Mouse (Mus musculus): Measurements from ENCODE around the gene Prpf3. TPM values are rescaled to one million over a fixed set of nuclear protein-coding genes. Genes with fewer than 3 reads are reported as not detected.
"Not testable (repeated sequence)": the region's sequence is repeated elsewhere in the genome, so short reads cannot be mapped to it uniquely, and the experiment has no call there.

Gene Prpf3
- polyA plus RNA-seq, 1 experiment from 2014 or later, result 30.7 TPM

DNA sequence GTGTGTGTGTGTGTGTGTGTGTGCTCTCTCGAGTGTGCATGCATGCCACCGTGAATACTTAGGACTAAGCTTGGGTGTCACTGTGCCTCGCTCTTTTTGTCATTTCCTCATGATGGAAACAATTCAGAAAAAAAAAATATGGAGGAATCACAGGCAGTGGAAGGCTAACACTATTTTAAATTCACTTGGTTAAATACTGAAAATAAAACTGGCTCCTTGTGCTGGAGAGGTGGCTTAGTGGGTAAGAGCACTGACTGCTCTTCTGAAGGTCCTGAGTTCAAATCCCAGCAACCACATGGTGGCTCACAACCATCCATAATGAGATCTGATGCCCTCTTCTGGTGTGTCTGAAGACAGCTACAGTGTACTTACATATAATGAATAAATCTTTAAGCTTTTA is 2.6 kb upstream of the Prpf3 start:
- not testable (repeated sequence) for H3K4me3 ChIP-seq (replicated peaks); H3K9me3 ChIP-seq (replicated peaks); ATAC-seq (ENCODE audit: low read depth); DNase-seq; H3K27me3 ChIP-seq; H3K9ac ChIP-seq; H3K27ac ChIP-seq; H3K4me2 ChIP-seq
- Histone ChIP-seq H3K4me1 (replicated peaks) (peaks cover 22% of the 10 kb centered on the region), H3K36me3 (peaks cover 12% of the 10 kb centered on the region)
- 63% methylated on average over 3 of the region's 3 CpGs for WGBS (ENCODE audit: insufficient replicate concordance)

DNA sequence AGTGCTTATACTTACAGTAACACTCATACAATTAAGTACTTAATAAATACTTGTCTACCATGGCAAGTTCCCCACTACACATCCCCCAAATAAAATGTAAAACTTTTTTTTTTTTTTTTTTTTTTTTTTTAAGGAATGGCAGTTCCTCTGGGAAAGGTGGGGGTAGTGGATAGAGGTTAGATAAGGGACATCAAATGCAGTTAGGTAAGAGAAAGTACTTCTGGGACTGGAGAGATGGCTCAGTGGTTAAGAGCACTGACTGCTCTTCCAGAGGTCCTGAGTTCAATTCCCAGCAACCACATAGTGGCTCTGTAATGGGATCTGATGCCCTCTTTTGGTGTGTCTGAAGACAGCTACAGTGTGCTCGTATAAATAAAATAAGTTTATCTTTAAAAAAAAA is 1.4 kb upstream of the Prpf3 start:
- not testable (repeated sequence) for ATAC-seq (ENCODE audit: low read depth); H3K27me3 ChIP-seq; H3K4me2 ChIP-seq; H3K9ac ChIP-seq; DNase-seq; H3K4me3 ChIP-seq (replicated peaks); H3K9me3 ChIP-seq (replicated peaks); H3K27ac ChIP-seq
- H3K36me3 ChIP-seq, result peaks cover 17% of the 10 kb centered on the region
- WGBS (ENCODE audit: insufficient replicate concordance), result 64% methylated on average over 1 of the region's 1 CpGs
- H3K4me1 ChIP-seq (replicated peaks), result peaks cover 33% of the 10 kb centered on the region

DNA sequence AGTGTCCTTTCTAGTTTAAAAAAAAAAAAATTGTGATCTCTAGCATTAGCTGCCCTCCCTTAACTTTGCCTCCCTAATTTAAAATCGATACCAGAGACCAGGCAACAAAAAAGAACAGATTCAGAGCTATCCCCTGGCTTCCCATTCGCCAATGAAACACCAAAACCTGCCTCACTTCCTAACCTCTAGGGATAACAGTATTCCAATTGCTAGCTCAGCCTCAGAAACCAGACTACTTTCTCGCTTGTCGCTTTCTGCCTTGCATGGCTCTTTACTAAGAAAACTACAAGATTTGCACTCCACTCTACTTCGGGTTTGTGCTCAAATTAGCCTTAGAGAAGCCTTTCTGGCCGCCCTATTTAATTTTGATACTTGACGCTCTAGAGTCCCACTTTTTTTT is 430 bp upstream of the Prpf3 start:
- Histone ChIP-seq H3K4me2 (peak overlapping the region; percentile 78), H3K27ac (peak overlapping the region; percentile 84), H3K9me3 (replicated peaks) (no peaks in the 10 kb centered on the region), H3K36me3 (peaks cover 26% of the 10 kb centered on the region), H3K27me3 (no peaks in the 10 kb centered on the region), H3K4me1 (replicated peaks) (peaks cover 42% of the 10 kb centered on the region), H3K4me3 (replicated peaks) (peak overlapping the region; percentile 79), H3K9ac (peak overlapping the region; percentile 88)
- 30% methylated on average over 7 of the region's 7 CpGs for WGBS (ENCODE audit: insufficient replicate concordance)
- ATAC-seq (ENCODE audit: low read depth) (0 out of 2 replicates have a peak, but pooled peaks have one; percentile 2), DNase-seq (no peak)

DNA sequence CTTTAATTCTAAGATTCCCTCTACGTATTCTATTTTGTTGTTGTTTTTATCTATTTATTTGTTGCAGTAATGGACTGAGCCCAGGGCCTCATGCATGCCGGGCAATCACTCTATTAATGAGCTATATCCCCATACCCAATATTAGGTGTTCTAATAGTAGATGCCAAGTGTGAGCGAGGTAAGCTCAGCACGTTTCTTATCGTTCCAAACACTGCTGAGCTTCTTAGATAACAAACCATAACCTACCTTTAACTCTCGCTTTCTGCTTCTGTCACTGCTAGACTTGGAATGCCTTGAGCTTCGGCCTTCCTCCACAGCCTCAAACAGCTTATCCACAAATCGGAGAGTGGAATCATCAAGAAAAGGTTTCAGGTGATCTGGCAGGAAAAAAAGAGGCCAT is 4.4 kb downstream of the Prpf3 start:
- Histone ChIP-seq H3K27ac (peak overlapping the region; percentile 56), H3K4me1 (replicated peaks) (peaks cover 49% of the 10 kb centered on the region), H3K27me3 (no peaks in the 10 kb centered on the region), H3K9ac (peak overlapping the region; percentile 41; the same call in 1 of the 2 replicates), H3K36me3 (peaks cover 73% of the 10 kb centered on the region), H3K9me3 (replicated peaks) (no peaks in the 10 kb centered on the region), H3K4me3 (replicated peaks) (no peak overlapping the region), H3K4me2 (peak overlapping the region; percentile 25)
- ATAC-seq (ENCODE audit: low read depth) (0 out of 2 replicates have a peak, but pooled peaks have one; percentile 27), DNase-seq (no peak)
- WGBS (ENCODE audit: insufficient replicate concordance), result 48% methylated on average over 8 of the region's 8 CpGs

DNA sequence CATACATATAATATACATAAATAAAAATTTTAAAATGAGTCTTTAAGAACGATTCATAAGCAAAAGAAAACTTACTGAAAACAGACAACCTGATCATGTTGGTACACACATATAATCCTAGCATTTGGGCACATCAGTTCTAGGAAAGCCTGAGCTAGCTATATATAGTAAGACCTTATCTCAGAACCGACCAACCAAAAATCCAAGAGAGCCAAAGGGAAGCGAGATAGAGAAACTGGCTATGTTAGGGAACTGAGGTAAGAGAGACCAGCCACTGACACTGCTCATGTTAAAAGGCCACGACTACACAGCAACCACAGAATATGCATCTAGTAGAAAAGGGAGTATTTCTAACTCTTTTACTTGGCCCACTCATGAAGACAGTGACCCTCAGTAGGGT is 5.1 kb downstream of the Prpf3 start:
- peaks cover 46% of the 10 kb centered on the region for H3K4me1 ChIP-seq (replicated peaks)
- peak overlapping the region; percentile 41; the same call in 1 of the 2 replicates for H3K9ac ChIP-seq
- no peaks in the 10 kb centered on the region for H3K9me3 ChIP-seq (replicated peaks)
- ATAC-seq (ENCODE audit: low read depth) (peak; percentile 66), DNase-seq (no peak)
- H3K36me3 ChIP-seq, result peaks cover 80% of the 10 kb centered on the region
- peak overlapping the region; percentile 56 for H3K27ac ChIP-seq
- 27% methylated on average over 4 of the region's 4 CpGs for WGBS (ENCODE audit: insufficient replicate concordance)
- H3K27me3 ChIP-seq, result no peaks in the 10 kb centered on the region
- H3K4me3 ChIP-seq (replicated peaks), result no peak overlapping the region
- H3K4me2 ChIP-seq, result peak overlapping the region; percentile 25

DNA sequence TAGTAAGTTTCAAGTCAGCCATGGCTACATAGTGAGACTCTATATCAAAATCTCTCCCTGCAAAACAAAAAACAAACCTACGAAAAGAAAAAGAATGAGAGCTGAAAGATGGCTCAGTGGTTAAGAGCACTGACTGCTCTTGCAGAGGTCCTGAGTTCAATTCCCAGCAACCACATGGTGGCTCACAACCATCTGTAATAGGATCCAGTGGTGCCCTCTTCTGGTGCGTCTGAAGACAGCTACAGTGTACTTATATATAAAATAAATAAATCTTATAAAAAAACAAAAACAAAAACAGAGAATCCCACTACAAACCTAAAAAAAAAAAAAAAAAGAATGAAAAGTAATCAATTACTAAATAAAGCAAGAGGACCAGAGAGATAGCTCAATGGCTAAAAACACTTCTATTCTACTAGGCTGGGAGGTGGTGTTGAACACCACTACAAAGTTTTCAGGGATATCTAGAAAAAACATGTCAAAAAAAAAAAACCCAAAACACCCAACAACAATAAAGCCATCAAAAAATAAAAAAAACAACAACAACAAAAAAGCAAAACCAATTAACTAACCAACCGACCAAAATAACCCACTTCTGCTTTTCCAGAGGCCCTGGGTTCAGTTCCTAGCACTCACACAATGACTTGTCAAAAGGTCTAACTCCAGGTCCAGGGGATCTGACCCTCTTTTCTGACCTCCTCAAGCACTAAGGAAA is 13.0 kb downstream of the Prpf3 start:
- no peak overlapping the region for H3K9ac ChIP-seq
- no peaks in the 10 kb centered on the region for H3K9me3 ChIP-seq (replicated peaks)
- no peaks in the 10 kb centered on the region for H3K27me3 ChIP-seq
- peaks cover 92% of the 10 kb centered on the region for H3K36me3 ChIP-seq
- H3K4me1 ChIP-seq (replicated peaks), result peaks cover 12% of the 10 kb centered on the region
- ATAC-seq (ENCODE audit: low read depth), result no peak
- H3K27ac ChIP-seq, result no peak overlapping the region
- DNase-seq, result no peak
- H3K4me3 ChIP-seq (replicated peaks), result no peak overlapping the region
- 77% methylated on average over 3 of the region's 3 CpGs for WGBS (ENCODE audit: insufficient replicate concordance)
- no peak overlapping the region for H3K4me2 ChIP-seq

DNA sequence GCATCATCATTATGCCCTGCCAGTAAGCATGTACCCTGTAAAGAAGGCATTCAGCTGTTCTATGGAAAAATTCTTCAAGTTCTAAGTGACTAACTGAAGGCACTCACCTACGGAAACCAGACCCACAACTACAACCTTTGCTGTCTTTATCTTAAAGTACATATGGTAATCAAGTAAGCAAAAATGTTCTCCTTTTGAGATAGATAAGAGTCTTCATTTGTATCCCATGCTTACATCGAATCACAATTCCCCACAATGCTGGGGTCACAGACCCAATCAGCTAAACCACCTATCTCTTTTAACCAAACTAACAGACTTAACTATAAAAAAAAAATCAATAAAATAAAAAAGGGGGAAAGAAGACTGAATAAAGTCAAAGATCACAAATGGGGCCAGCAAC is 16.4 kb downstream of the Prpf3 start:
- peaks cover 88% of the 10 kb centered on the region for H3K36me3 ChIP-seq
- no peaks in the 10 kb centered on the region for H3K27me3 ChIP-seq
- DNase-seq (no peak), ATAC-seq (ENCODE audit: low read depth) (peak; percentile 61)
- no peaks in the 10 kb centered on the region for H3K9me3 ChIP-seq (replicated peaks)
- no peak overlapping the region for H3K9ac ChIP-seq
- H3K4me2 ChIP-seq, result no peak overlapping the region
- H3K27ac ChIP-seq, result no peak overlapping the region
- no peak overlapping the region for H3K4me3 ChIP-seq (replicated peaks)
- WGBS (ENCODE audit: insufficient replicate concordance), result 30% methylated on average over 2 of the region's 2 CpGs
- H3K4me1 ChIP-seq (replicated peaks), result peaks cover 12% of the 10 kb centered on the region

DNA sequence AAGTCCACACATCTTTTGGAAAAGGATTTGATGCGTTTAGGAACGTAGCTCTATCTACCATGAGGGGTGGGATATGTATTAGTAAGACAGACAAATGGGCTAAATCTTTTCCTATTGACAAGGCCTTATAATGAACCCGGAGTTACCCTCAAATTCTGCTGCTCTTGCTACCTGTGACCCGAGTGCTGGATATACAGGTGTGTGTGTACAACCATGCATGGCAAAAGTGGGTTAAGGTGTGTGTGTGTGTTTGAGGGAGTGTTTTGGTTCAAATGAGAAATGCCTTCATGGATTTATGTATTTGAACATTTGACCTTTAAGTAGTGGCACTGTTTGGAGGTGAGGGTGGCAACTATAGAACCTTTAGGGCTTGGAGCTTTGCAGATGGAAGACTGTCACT is 26.6 kb downstream of the Prpf3 start:
- DNase-seq, result no peak
- no peak for ATAC-seq (ENCODE audit: low read depth)
- Histone ChIP-seq H3K27me3 (no peaks in the 10 kb centered on the region), H3K9me3 (replicated peaks) (no peaks in the 10 kb centered on the region), H3K4me1 (replicated peaks) (no peaks in the 10 kb centered on the region), H3K4me2 (no peak overlapping the region), H3K36me3 (peaks cover 67% of the 10 kb centered on the region), H3K9ac (no peak overlapping the region), H3K4me3 (replicated peaks) (no peak overlapping the region), H3K27ac (no peak overlapping the region)
- 92% methylated on average over 4 of the region's 4 CpGs for WGBS (ENCODE audit: insufficient replicate concordance)

DNA sequence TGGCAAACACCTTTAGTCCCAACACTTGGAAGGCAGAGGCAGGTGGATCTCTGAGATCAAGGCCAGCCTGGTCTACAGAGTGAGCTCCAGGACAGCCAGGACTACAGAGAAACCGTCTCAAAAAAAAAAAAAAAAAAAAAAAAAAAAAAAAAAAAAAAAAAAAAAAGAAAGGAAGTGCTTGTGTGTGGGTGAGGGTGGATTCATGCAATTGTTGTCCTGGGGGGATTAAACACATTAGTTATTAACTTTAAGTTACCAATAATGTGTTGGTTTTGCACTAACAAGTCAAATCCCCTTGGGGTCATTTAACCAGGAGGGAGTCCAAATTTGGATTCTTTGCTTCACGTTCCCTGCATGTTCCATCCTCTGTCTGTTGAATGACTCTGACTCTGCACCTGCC is 29.4 kb downstream of the Prpf3 start:
- 65% methylated on average over 2 of the region's 2 CpGs for WGBS (ENCODE audit: insufficient replicate concordance)
- DNase-seq, result no peak
- H3K27me3 ChIP-seq, result no peaks in the 10 kb centered on the region
- H3K4me3 ChIP-seq (replicated peaks), result no peak overlapping the region
- no peak for ATAC-seq (ENCODE audit: low read depth)
- H3K9me3 ChIP-seq (replicated peaks), result no peaks in the 10 kb centered on the region
- no peak overlapping the region for H3K9ac ChIP-seq
- H3K4me1 ChIP-seq (replicated peaks), result peaks cover 3% of the 10 kb centered on the region
- no peak overlapping the region for H3K4me2 ChIP-seq
- no peak overlapping the region for H3K27ac ChIP-seq
- peaks cover 39% of the 10 kb centered on the region for H3K36me3 ChIP-seq

DNA sequence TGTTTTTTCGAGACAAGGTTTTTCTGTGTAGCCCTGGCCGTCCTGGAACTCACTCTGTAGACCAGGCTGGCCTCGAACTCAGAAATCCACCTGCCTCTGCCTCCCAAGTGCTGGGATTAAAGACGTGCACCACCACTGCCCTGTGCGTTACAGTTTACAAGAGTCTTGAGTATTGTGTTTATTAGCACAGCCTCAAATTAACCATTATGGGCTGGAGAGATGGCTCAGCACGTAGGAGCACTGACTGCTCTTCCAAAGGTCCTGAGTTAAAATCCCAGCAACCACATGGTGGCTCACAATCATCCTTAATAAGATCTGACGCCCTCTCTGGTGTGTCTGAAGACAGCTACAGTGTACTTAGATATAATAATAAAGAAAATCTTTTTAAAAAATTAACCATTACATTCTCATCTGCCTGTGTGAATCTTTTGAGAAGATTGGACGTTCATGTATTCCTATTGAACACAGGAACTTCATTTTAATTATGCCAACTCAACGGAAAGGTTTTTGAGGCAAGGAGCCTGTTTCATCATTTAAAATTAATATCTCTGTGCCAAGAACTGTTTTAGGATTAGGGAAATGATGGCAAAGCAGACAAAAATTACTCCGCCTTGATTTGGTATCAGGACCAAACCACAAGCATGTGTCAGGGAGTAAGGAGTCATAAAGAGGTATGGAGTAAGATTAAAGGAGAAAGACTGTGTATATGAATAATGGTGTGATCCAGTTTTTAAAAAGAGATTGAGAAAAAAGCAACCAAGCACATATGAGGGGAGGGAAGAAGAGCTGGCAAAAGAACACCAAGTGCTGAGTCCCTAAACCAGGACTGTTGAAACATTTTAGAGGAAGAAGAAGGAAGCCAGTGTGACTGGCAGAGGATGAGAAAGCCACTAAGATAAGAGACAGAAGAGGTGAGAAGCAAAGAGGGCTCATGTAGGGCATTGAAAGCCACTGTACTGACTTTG is 35.4 kb downstream of the Prpf3 start:
- H3K27ac ChIP-seq, result peak overlapping the region; percentile 89
- ATAC-seq (ENCODE audit: low read depth) (no peak), DNase-seq (peak; percentile 9)
- no peaks in the 10 kb centered on the region for H3K36me3 ChIP-seq
- peak overlapping the region; percentile 78 for H3K9ac ChIP-seq
- no peaks in the 10 kb centered on the region for H3K27me3 ChIP-seq
- no peaks in the 10 kb centered on the region for H3K9me3 ChIP-seq (replicated peaks)
- H3K4me1 ChIP-seq (replicated peaks), result peaks cover 39% of the 10 kb centered on the region
- 23% methylated on average over 10 of the region's 10 CpGs for WGBS (ENCODE audit: insufficient replicate concordance)
- peak overlapping the region; percentile 85 for H3K4me3 ChIP-seq (replicated peaks)
- H3K4me2 ChIP-seq, result peak overlapping the region; percentile 80

DNA sequence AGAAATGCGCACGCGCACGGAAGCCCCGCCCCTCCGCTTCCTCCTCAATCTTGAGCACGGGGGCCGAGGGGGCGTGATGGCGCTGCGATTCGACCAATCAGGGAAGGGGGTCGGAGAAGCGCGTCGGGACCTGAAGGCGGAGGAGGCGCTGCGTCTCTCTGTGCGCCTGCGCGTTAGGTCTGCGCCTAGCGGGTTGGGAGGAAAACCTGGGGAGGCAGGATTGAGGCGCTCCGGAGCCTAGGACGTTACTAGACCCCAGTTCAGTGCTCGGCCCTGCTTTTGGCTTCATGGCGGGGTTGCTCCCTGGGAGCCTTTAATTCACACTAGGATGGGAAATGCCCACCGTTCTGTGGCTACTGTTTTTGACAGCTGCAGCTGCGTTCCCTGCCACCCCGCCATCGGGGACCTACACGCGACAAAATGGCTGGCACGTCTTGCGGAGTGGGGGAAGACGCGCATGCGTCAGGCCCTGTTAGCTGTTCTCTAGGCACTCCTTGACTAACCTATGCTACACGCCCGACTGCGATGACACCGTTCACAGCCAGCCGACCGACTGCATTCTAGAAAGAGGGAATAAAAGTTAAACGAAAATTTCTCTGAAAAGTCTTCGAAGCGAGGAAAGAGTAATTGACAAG is 36.2 kb downstream of the Prpf3 start:
- H3K4me1 ChIP-seq (replicated peaks), result peaks cover 42% of the 10 kb centered on the region
- ATAC-seq (ENCODE audit: low read depth) (peak; percentile 95), DNase-seq (peak; percentile 100)
- no peaks in the 10 kb centered on the region for H3K9me3 ChIP-seq (replicated peaks)
- no peaks in the 10 kb centered on the region for H3K36me3 ChIP-seq
- under 1% methylated on average over 49 of the region's 49 CpGs for WGBS (ENCODE audit: insufficient replicate concordance)
- H3K9ac ChIP-seq, result peak overlapping the region; percentile 78
- no peaks in the 10 kb centered on the region for H3K27me3 ChIP-seq
- peak overlapping the region; percentile 85 for H3K4me3 ChIP-seq (replicated peaks)
- H3K27ac ChIP-seq, result peak overlapping the region; percentile 89
- H3K4me2 ChIP-seq, result peak overlapping the region; percentile 80
